Mouse (Mus musculus) CH12.LX (cell line): ENCODE data around the gene C9orf72. TPM values are rescaled to one million over a fixed set of nuclear protein-coding genes. Genes with fewer than 3 reads are reported as not detected.

Experiments used
- DNase-seq: peaks from one replicate; pipeline ENCODE4 v3.0.0-alpha.2; 2013; ENCODE audit errors: extremely low read depth
- H3K27ac ChIP-seq: 2 replicates; pipeline ENCODE4 v1.5.1; 2012; ENCODE audit warnings: low read depth, mild to moderate bottlenecking, control low read depth, moderate library complexity; ENCODE audit not compliant: insufficient read depth
- H3K27me3 ChIP-seq: replicated peaks from 2 replicates; pipeline ENCODE3; 2012; ENCODE audit warnings: inconsistent platforms
- H3K36me3 ChIP-seq, 2 experiments: replicated peaks in 1 of 2; 2 replicates each; pipeline versions ENCODE3 to v1.6.1; 2012; ENCODE audit warnings: inconsistent platforms in 1 of 2, low read length in 1 of 2, mild to moderate bottlenecking in 1 of 2, mixed read lengths in 1 of 2, moderate library complexity in 1 of 2; ENCODE audit not compliant: control insufficient read depth in 1 of 2, insufficient read depth in 1 of 2
- H3K4me1 ChIP-seq, 2 experiments: 2 replicates each; pipeline ENCODE4 v1.6.1; 2012; ENCODE audit warnings: inconsistent platforms in 1 of 2, moderate library complexity in 1 of 2; ENCODE audit not compliant: insufficient read depth in 2 of 2, control insufficient read depth in 1 of 2
- H3K4me2 ChIP-seq: 2 replicates; pipeline ENCODE4 v1.6.1; 2012; ENCODE audit warnings: low read depth, mild to moderate bottlenecking, control low read depth; ENCODE audit not compliant: poor library complexity, insufficient read depth, severe bottlenecking
- H3K4me3 ChIP-seq, 3 experiments: fragments of 150-350 bp in 1 of 3; sonication (generic) in 1 of 3; replicated peaks in 1 of 3; 2 replicates each; pipeline versions ENCODE3 to v1.5.1; 2011 to 2012; ENCODE audit warnings: low read depth in 2 of 3, low read length in 2 of 3, mild to moderate bottlenecking in 2 of 3, moderate library complexity in 2 of 3, control low read depth in 1 of 3, improper control_type of control experiment in 1 of 3, inconsistent platforms in 1 of 3, mixed read lengths in 1 of 3; ENCODE audit not compliant: poor library complexity in 1 of 3
- H3K79me2 ChIP-seq: replicated peaks from 2 replicates; pipeline ENCODE4 v1.6.1; 2012; ENCODE audit warnings: mild to moderate bottlenecking, moderate library complexity; ENCODE audit not compliant: control insufficient read depth, poor library complexity, insufficient read depth, severe bottlenecking; ENCODE audit errors: extremely low read depth
- H3K9ac ChIP-seq: 2 replicates; pipeline ENCODE4 v1.6.1; 2012; ENCODE audit warnings: low read depth, mild to moderate bottlenecking, control low read depth, moderate library complexity; ENCODE audit not compliant: insufficient read depth
- H3K9me3 ChIP-seq: replicated peaks from 2 replicates; pipeline ENCODE3; 2012; ENCODE audit warnings: low read length, inconsistent platforms, mixed read lengths
- BHLHE40 ChIP-seq: IDR thresholded peaks from 2 replicates; pipeline ENCODE4 v1.6.1; 2011; ENCODE audit warnings: mild to moderate bottlenecking, low read depth, low read length, improper control_type of control experiment
- CHD1 ChIP-seq: IDR thresholded peaks from 2 replicates; pipeline ENCODE4 v1.6.1; 2012; ENCODE audit warnings: low read depth, low read length, improper control_type of control experiment, inconsistent platforms
- CHD2 ChIP-seq: IDR thresholded peaks from 2 replicates; pipeline ENCODE4 v1.6.1; 2011; ENCODE audit warnings: low read length, improper control_type of control experiment
- CTCF ChIP-seq, 2 experiments: IDR thresholded peaks in 1 of 2; conservative IDR thresholded peaks in 1 of 2; 2 replicates each; pipeline ENCODE4 v1.5.1; 2011 to 2012; ENCODE audit warnings: low read depth in 2 of 2, low read length in 2 of 2, improper control_type of control experiment in 1 of 2, inconsistent platforms in 1 of 2, mild to moderate bottlenecking in 1 of 2, moderate library complexity in 1 of 2
- E2F4 ChIP-seq: IDR thresholded peaks from 2 replicates; pipeline ENCODE4 v1.6.1; 2011; ENCODE audit warnings: low read depth, low read length, improper control_type of control experiment; ENCODE audit not compliant: insufficient replicate concordance
- EP300 ChIP-seq: IDR thresholded peaks from 2 replicates; pipeline ENCODE4 v1.6.1; 2011; ENCODE audit warnings: low read length, improper control_type of control experiment
- ETS1 ChIP-seq: conservative IDR thresholded peaks from 2 replicates; pipeline ENCODE4 v1.6.1; 2012; ENCODE audit warnings: low read depth, mild to moderate bottlenecking, inconsistent platforms, low read length, improper control_type of control experiment, moderate library complexity
- GABPA ChIP-seq: IDR thresholded peaks from 2 replicates; pipeline ENCODE4 v1.6.1; 2012; ENCODE audit warnings: low read depth, low read length, improper control_type of control experiment, inconsistent platforms; ENCODE audit not compliant: insufficient replicate concordance
- HCFC1 ChIP-seq: IDR thresholded peaks from 2 replicates; pipeline ENCODE4 v1.6.1; 2012; ENCODE audit warnings: low read depth, mild to moderate bottlenecking, inconsistent platforms, low read length, improper control_type of control experiment
- IRF4 ChIP-seq: IDR thresholded peaks from 2 replicates; pipeline ENCODE4 v1.6.1; 2014; ENCODE audit warnings: low read depth, mild to moderate bottlenecking, inconsistent platforms, low read length, improper control_type of control experiment
- JUN ChIP-seq: IDR thresholded peaks from 2 replicates; pipeline ENCODE4 v1.6.1; 2011; ENCODE audit warnings: low read depth, mild to moderate bottlenecking, low read length, improper control_type of control experiment, moderate library complexity; ENCODE audit not compliant: insufficient read depth
- KAT2A ChIP-seq: IDR thresholded peaks from 2 replicates; pipeline ENCODE4 v1.6.1; 2012; ENCODE audit warnings: low read length, improper control_type of control experiment, inconsistent platforms; ENCODE audit not compliant: insufficient replicate concordance
- MAFK ChIP-seq: IDR thresholded peaks from 2 replicates; pipeline ENCODE4 v1.6.1; 2011; ENCODE audit warnings: low read length, improper control_type of control experiment; ENCODE audit not compliant: insufficient replicate concordance
- MAX ChIP-seq: IDR thresholded peaks from 2 replicates; pipeline ENCODE4 v1.6.1; 2011; ENCODE audit warnings: low read length, improper control_type of control experiment
- MAZ ChIP-seq: IDR thresholded peaks from 2 replicates; pipeline ENCODE4 v1.6.1; 2012; ENCODE audit warnings: low read depth, mild to moderate bottlenecking, inconsistent platforms, low read length, improper control_type of control experiment, moderate library complexity
- MXI1 ChIP-seq: IDR thresholded peaks from 2 replicates; pipeline ENCODE4 v1.6.1; 2011; ENCODE audit warnings: mild to moderate bottlenecking, low read depth, low read length, improper control_type of control experiment
- MYC ChIP-seq: IDR thresholded peaks from 2 replicates; pipeline ENCODE4 v1.6.1; 2011; ENCODE audit warnings: low read depth, mild to moderate bottlenecking, improper control_type of control experiment, low read length
- PAX5 ChIP-seq: IDR thresholded peaks from 2 replicates; pipeline ENCODE4 v1.6.1; 2012; ENCODE audit warnings: low read length, inconsistent platforms, mixed read lengths
- POLR2A ChIP-seq: IDR thresholded peaks from 2 replicates; pipeline ENCODE4 v1.6.1; 2011; ENCODE audit warnings: low read depth, mild to moderate bottlenecking, improper control_type of control experiment, low read length
- POLR2AphosphoS2 ChIP-seq: IDR thresholded peaks from 2 replicates; pipeline ENCODE4 v1.6.1; 2011; ENCODE audit warnings: low read depth, low read length, improper control_type of control experiment
- RAD21 ChIP-seq: IDR thresholded peaks from 2 replicates; pipeline ENCODE4 v1.6.1; 2011; ENCODE audit warnings: low read depth, mild to moderate bottlenecking, low read length, improper control_type of control experiment, moderate library complexity
- RCOR1 ChIP-seq: conservative IDR thresholded peaks from 2 replicates; pipeline ENCODE4 v1.6.1; 2012; ENCODE audit warnings: low read depth, mild to moderate bottlenecking, inconsistent platforms, low read length, improper control_type of control experiment
- SIN3A ChIP-seq: IDR thresholded peaks from 2 replicates; pipeline ENCODE4 v1.6.1; 2012; ENCODE audit warnings: low read length, improper control_type of control experiment, inconsistent platforms
- TBP ChIP-seq: conservative IDR thresholded peaks from 2 replicates; pipeline ENCODE4 v1.6.1; 2011; ENCODE audit warnings: low read depth, low read length, improper control_type of control experiment
- TCF12 ChIP-seq: IDR thresholded peaks from 2 replicates; pipeline ENCODE4 v1.6.1; 2014; ENCODE audit warnings: low read depth, mild to moderate bottlenecking, inconsistent platforms, low read length, improper control_type of control experiment
- UBTF ChIP-seq: IDR thresholded peaks from 2 replicates; pipeline ENCODE4 v1.6.1; 2012; ENCODE audit warnings: low read depth, mild to moderate bottlenecking, inconsistent platforms, low read length, improper control_type of control experiment, moderate library complexity
- USF1 ChIP-seq: IDR thresholded peaks from 2 replicates; pipeline ENCODE4 v1.6.1; 2014; ENCODE audit warnings: low read depth, mild to moderate bottlenecking, inconsistent platforms, low read length, improper control_type of control experiment
- ZC3H11A ChIP-seq: IDR thresholded peaks from 2 replicates; pipeline ENCODE4 v1.6.1; 2012; ENCODE audit warnings: low read depth, mild to moderate bottlenecking, inconsistent platforms, low read length, improper control_type of control experiment
- ZKSCAN1 ChIP-seq: IDR thresholded peaks from 2 replicates; pipeline ENCODE4 v1.6.1; 2012; ENCODE audit warnings: low read depth, inconsistent platforms, low read length, improper control_type of control experiment, borderline replicate concordance
- dilution Hi-C: fragments of 300-500 bp; cut with MboI; formaldehyde crosslinking; loops from 2 replicates; pipeline ENCODE4 v1.14.3; 2020; ENCODE audit warnings: low sequenced_read_pairs; ENCODE audit not compliant: extremely low pct_unique_long_range_greater_than_20kb, extremely low pct_ligation_motif_present
- in situ Hi-C: fragments of 300-500 bp; cut with MboI; formaldehyde crosslinking; loops from 3 replicates; pipeline ENCODE4 v1.14.3; 2019; ENCODE audit warnings: low sequenced_read_pairs, low pct_ligation_motif_present, low pct_unique_long_range_greater_than_20kb, mixed read lengths
- polyA plus RNA-seq: library from polyadenylated mRNA; unstranded; fragments of >175 nt; gene quantifications from 2 replicates; pipeline ENCODE4 v1.2.1, GENCODE M21; 2012; ENCODE audit warnings: low read depth; ENCODE audit not compliant: insufficient read length
- total RNA-seq, 2 experiments: library from RNA; depleted of rRNA; stranded (reverse); fragments of 300-350 nt in 1 of 2; fragments of >200 nt in 1 of 2; gene quantifications; 2 replicates each; pipeline ENCODE4 v1.2.3; 2012 to 2014

Gene C9orf72
- total and polyA plus RNA-seq, 3 experiments = 15.4 to 58.2 (median 49.7) TPM

DNA sequence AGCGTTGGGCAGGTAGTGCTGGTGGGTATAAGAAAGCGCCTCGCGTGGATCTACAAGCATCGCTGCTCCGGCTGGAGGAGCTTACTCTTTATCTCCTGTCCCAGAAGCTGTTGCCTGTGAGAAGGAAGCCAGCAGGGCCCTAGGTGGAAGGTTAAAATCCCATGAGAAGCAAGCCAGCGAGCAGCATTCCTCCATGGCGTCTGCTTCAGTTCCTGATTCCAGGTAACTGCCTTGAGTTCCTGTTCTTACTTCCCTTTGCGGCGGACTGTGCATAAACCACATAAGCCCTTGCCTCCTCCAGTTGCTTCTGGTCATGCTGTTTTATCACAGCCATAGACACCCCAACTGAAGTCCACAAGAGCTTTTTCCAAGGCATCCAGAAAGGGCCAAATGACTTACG, 68.2 kb downstream of the C9orf72 start:
- no peak overlapping the region for H3K4me2 ChIP-seq
- in situ Hi-C loops = loop anchor here (5.0 to 10.0 kb wide), 2 partner anchors 173 to 201 kb away; no protein-coding TSS in a partner anchor

DNA sequence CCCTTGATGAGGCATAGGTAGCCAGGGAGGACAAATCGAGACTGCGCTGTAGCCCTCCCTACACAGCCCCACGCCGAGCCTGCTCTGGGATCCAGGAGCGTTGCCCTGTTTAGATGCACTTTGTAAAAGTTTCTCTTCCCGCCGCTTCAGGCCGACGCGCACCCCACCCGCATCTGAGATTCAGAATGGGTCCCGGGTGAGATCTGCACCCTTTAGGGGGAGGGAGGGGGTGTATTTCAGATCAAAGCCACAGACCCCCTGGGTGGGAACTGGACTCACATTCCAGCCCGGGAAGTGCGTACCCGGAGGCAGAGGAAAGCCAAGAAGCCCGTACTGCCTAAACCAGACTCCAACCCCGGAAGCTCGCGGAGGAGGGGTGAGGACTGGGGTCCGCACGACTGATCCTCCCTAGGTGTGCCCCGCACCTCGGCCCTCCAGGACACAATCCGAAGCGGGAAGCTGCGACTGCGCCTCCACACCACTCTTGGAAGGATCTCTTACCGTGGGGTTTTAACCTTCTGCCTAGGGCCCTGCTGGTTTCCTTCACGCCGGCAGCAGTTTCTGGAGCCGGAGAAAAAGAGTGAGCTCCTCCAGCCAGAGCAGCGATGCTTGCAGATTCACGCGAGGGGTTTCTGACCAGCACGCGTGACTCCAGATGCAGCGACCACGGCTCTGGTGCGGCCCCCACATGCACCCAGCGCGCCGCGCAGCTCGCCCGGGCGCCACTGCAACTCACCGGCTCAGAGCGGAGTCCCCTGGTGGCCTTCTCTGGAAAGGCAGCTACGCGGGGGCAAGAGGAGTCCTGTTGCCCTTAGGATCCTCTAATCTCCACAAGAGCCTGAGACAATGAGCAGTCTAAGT, 69.0 kb downstream of the C9orf72 start, which contains the start of gene Mob3b:
Gene Mob3b (minus strand): TSS at position 734 of the 861 bp plus-strand sequence.
- Histone ChIP-seq H3K36me3 (peaks cover 0 to 5% of the 10 kb centered on the region in 2 experiments), H3K9ac (peak within 1 kb of the TSS; percentile 67), H3K79me2 (peaks cover 8% of the 10 kb centered on the region), H3K27ac (peak within 1 kb of the TSS; percentile 81; the same call in 1 of the 2 replicates), H3K4me2 (peak within 1 kb of the TSS; percentile 83), H3K4me3 (peak within 1 kb of the TSS; percentile 77 to 87 (median 82)), H3K9me3 (no peaks in the 10 kb centered on the region), H3K27me3 (no peaks in the 10 kb centered on the region), H3K4me1 (peaks cover 5 to 35% of the 10 kb centered on the region in 2 experiments; a peak in 3 of 4 replicates)
- dilution Hi-C loops (no loop called here), in situ Hi-C loops (loop anchor here (5.0 to 10.0 kb wide), 2 partner anchors 172 to 200 kb away; no protein-coding TSS in a partner anchor)
- peak; percentile 84 for DNase-seq
- TF ChIP-seq POLR2AphosphoS2 (no peak), MXI1 (peak; percentile 75), ZKSCAN1 (no peak), IRF4 (peak; percentile 37; the same call in 1 of the 2 replicates), TBP (no peak), RCOR1 (no peak), USF1 (no peak), CHD2 (no peak), POLR2A (peak; percentile 65), BHLHE40 (peak; percentile 81), TCF12 (peak; percentile 63; the same call in 1 of the 2 replicates), MYC (peak; percentile 74; the same call in 1 of the 2 replicates), JUN (no peak), MAZ (peak; percentile 91; the same call in 1 of the 2 replicates), HCFC1 (peak; percentile 45; the same call in 1 of the 2 replicates), KAT2A (no peak), SIN3A (0 out of 2 replicates have a peak, but pooled peaks have one; percentile 53), GABPA (no peak), MAFK (no peak), UBTF (peak; percentile 68; the same call in 1 of the 2 replicates), PAX5 (no peak), CHD1 (no peak), CTCF (conservative IDR thresholded peaks at IDR 0.05 in 1 of 2, IDR thresholded peaks at IDR 0.05 in 1 of 2; ENCODE audit: low read depth in 2 of 2, low read length in 2 of 2) (peak; percentile 53 to 95; a peak in 3 of 4 replicates), ETS1 (no peak), ZC3H11A (peak; percentile 73), EP300 (no peak), MAX (peak; percentile 63; the same call in 1 of the 2 replicates), RAD21 (peak; percentile 74), E2F4 (no peak)

More for the DNA sequence above, 68.2 kb downstream of the C9orf72 start:
- Histone ChIP-seq H3K4me1 (peaks cover 5 to 35% of the 10 kb centered on the region in 2 experiments; a peak in 3 of 4 replicates), H3K27me3 (no peaks in the 10 kb centered on the region), H3K27ac (no peak overlapping the region), H3K9ac (no peak overlapping the region), H3K36me3 (no peaks in the 10 kb centered on the region), H3K4me3 (no peak overlapping the region), H3K79me2 (peaks cover 8% of the 10 kb centered on the region), H3K9me3 (no peaks in the 10 kb centered on the region)
- dilution Hi-C loops = no loop called here
- no peak for DNase-seq
- no peak for TF ChIP-seq CHD2
- no peak for TF ChIP-seq MAX
- TF ChIP-seq RAD21 = no peak
